Mouse (Mus musculus) T-helper 1 cell (primary cell): ENCODE results near the gene Prr3.
"Not testable (repeated sequence)": the region's sequence is repeated elsewhere in the genome, so short reads cannot be mapped to it uniquely, and the experiment has no call there.

ENCODE experiments used
- in situ Hi-C: fragments of 300-600 bp; cut with MboI, MseI; formaldehyde crosslinking; loops from one replicate; pipeline ENCODE4 v1.15.1; 2025; ENCODE audit warnings: high pct_unique_total_duplicates

Prr3 gene

DNA sequence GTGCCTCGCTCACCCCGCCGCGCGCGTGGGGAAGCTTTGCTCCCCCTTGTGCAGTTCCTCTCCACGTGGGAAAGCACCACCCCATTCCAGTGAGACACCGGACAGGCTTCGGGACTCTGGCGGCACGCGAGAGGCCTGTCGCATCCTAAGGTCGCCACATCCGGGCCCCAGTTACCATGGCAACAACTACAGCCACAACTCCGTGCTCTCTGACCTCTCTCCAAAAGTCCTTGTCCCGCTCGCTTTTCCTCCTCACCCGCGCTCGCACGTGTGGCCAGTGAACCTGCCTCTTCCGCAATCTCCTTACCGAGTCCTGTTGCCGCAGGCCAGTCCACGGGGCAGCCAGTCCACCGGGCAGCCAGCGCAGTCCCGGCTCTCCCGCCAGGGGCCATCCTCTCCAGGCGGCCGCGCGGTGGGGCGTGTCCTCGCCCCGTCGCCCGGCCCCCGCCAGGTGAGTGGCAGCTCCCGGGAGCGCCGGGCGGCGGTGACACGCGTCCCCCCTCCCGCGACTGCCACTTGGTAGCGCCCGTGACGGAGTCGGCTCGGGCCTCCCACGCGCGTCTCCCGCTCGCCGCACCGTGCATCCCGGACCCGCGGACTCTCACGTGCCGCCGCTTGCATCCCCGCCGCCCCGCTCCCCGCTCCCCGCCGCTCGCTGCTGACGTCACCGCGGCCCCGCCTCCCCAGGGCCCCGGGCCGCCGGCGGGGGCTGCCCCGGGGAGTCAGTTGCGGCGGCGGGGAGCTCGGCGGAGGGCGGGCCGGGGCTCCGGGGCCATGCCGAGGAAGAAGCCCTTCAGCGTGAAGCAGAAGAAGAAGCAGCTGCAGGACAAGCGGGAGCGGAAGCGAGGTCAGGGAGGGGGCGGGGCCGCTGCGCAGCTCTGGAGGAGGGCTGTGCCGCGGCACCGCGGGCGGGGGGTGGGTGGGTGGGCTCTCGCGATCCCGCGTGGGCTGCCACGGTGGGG is at the start of gene Prr3, which contains the start of gene Gnl1:
Gene Prr3 (minus strand): TSS at position 836 of the 962 bp plus-strand sequence.
Gene Gnl1 (plus strand): TSS at position 451 of the 962 bp plus-strand sequence.
- in situ Hi-C loops: no loop called here

DNA sequence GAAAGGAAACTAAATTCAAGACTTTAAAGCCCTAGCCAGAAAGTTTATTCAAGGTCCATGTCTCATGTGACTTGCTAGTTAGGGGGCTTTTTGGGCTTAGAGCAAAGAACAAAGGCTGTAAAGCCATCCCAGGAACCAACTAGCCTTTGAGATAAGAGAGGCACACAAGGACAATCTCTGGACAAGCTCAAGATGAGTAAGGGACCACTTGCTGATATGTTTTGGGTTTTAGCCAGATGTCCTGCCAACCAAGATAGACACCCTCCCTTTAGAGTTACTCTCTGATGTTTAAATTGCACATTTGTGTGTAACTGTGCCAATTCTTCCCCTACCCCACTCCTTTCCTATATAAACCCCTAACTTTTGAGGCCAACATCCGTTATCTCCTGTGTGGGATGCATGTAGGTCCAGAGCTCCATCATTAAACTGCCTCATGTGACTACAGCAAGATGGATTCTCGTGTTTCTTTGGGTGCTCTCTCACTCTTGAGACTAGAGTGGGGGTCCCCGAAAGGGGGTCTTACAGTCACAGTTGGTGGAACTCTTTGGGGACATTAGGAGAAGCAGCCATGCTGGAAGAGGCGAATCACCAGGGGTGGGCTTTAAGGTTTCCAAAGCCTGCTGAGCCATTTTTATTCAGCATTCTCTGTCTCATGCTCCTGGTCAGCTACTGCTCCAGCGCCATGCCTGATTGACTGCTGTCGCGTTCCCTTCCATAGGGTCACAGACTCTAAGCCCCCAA is 49.0 kb upstream of the Prr3 start:
- in situ Hi-C loops: no loop called here

DNA sequence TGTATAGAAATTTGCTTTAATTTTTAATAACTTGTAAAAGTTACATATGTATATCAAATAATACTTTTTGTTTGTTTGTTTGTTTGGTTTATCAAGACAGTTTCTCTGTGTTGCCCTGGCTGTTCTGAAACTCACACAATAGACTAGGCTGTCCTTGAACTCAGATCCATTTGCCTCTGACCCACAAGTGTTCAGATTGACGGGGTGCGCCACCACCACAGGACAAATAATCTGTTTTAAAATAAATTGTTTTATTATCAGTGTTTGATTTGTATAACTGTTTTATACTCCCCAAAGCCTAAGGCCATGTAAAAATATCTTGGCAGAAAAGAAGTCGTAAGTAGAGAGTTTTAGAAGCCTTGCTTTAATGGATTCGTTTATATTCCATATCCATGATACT is 47.6 kb upstream of the Prr3 start:
- in situ Hi-C loops: no loop called here

DNA sequence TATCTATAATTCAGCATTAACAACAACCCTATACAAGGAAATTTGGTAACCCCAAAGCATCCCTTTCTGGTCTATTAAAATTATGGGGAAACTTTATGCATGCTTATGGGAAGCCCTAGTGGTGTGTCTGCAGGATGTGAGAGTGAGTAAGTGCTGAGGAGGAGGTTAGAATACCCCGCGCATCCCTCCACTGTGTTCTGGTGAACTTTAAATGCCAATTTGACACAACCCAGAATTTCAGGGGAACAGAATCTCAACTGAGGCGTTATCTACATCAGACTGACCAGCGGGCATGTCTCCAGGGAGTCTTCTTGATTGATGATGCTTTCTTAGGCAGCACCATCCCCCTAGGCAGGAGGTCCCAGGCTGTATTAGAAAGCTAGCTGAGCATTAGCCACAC is 45.9 kb upstream of the Prr3 start:
- in situ Hi-C loops: no loop called here

DNA sequence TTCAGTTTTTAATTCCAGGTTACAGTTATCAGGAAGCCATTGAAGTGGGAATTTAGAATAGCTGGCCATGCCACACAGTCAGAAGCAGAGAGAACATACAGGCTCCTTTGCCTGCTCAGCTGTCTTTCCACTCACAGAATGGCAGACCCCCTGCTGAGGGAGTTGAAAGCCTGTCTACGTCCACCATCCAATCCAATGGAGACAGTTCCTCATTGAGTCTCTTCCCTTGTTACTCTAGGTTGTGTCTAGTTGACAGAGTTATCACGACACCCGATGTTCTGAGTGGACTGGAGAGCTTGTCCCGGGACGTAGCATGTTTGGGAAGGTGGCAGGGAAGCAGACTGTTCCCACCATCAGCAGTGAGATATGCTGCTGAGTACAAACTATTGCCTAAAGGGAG is 45.2 kb upstream of the Prr3 start:
- in situ Hi-C loops: no loop called here

DNA sequence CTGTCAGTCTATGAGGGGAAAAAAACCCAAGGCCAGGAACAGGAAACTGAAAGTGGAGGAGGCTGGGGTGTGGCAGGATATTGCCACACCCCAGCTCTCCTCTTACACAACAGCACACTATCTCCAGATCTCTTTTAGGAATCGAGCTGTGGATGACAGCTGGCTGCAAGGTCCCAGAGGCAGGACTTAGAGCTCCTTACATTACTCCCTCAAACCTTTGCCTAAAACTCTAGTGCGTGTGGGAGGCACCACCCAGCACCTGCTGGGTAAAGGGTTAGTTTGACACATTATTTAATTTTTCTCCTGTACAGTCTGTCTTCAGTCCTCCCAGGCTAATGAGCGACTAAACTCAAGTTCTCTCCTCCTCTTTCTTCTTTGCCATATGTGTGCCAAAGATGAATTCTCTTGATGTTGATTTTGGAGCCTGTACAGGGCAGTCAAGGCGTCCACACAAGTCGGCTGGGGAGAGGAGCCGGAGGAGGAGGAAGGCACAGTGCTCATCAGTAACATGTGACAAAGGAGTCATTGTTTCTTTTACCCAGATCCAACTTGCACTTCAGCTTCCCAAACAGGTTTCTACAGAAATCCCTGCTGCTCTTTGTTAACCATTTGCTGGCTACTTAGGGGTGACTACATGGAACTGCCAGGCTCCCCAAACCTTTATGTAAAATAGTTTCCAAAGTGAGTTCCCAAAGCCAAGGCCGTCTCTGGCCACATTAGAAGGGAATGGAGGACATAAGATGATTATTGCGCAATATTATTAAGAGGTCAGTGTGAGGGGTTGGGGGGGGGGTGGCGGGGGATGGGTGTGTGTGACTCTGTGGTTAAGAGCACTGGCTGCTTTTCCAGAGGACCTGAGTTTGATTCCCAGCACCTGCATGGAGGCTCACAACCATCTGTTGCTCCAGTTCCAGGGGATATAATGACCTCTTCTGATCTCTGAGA is 43.9 kb upstream of the Prr3 start:
- in situ Hi-C loops: no loop called here

DNA sequence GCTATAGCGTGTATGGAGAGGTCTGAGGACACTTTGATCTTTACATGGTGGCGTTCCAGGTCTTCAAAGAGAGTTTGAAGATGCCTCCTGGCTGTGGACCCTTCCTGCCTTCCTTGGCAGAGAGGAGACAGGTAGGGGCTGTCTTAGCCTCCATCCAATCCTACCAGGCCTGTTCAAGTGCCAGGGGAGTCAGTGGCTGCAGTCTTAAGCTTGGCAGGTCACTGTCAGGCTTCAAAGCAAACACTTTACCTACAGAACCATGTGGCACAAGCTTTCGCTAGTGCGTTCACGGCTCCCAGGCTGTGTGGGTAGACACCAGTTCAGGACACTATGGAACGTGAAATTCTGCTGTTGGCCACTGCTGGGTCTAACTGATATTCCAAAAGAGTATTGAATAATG is 42.9 kb upstream of the Prr3 start:
- in situ Hi-C loops: no loop called here

DNA sequence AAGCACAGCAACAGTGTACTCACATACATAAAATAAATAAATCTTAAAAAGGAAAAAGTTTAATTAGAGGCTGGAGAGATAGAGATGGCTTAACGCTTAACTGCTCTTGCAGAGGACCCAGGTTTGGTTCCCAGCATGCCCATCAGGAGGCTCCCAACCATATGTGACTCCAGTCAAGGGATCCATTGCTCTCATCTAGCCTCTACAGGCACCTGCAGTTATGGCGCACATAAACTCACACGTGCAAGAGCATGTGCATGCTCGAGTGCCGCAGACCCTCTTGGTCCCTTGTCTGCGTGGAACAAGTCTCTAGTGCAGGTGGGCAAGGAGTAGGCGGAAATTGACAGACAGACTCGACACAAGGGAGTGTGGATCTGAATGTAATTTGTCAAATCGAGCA is 42.1 kb upstream of the Prr3 start:
- in situ Hi-C loops: no loop called here

DNA sequence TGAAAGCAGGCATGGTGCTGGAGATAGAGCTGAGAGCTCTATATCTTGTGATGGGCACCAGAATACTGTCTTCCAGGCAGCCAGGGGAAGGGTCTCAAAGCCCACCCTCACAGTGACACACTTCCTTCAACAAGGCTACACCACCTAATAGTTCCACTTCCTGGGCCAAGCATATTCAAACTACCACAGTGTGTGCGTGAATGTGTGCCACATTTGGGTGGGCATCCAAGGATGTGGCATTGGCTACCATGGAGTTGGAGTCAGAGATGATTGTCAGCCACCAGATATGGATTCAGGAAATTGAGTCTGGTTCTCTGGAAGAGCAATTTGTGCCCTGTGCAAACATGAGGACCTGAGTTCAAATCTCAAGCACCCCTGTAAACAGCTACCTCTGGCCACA is 41.3 kb upstream of the Prr3 start:
- in situ Hi-C loops: no loop called here

DNA sequence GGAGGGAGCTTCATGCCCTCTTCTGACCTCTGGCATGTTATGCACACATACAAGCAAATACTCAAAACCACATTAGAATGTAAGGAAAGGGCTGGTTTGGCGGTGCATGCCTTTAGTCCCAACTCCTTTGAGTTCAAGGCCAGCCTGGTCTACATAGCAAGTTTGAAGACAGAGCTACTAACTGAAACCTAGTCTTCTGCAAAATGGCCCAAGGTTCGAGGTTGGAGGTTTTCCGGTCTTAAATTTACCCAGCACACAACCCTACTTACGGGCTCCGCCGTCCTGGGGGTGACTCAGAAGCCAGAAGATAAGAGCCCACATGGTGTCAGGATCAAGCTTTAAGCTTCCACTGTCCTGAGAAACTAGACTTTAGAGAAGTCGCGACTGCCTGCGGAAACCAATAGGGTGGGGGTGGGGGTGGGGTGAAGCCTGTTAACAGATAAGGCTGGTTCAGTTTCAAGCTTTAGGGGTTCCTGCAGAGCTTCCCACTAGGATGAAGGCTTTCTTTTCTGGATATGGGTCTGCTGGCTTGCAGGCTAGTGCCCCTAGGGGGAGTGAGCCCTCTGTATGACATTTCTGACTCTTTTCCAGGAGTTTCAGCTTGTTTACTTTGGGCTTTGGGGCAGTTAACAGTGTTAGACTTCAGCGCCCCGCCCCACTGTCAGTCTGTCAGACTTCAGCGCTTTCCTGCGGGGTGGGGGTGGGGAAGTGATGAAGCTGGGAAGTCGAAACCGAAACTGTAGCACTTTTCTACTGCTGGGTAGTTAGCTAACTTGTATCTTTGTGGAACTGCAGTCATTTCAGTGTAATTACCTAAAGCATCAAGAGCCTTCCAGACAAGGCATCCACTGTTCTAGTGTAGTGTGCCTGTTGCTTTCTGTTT is 40.4 kb upstream of the Prr3 start, which contains the start of gene H2-T24:
Gene H2-T24 (minus strand): TSS at position 370 of the 883 bp plus-strand sequence.
- in situ Hi-C loops: no loop called here

DNA sequence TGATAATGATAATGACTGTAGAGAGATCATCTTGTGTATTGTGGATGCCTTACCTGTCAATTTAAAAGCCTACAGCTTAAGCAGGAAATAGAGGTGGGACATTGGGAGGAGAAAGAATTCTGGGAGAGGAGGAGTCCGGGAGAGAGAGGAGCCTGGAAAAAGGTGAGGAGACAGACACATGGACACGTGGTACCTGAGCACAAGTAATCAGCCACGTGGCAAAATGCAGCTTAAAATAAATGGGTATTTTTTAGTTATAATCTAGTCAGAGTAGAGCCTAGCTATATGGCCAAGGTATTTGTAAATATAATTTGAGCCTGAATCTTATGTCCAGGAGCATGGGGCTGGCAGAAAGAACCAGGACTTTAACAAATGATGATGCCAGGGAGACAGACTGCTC is 39.5 kb upstream of the Prr3 start:
- in situ Hi-C loops: no loop called here

DNA sequence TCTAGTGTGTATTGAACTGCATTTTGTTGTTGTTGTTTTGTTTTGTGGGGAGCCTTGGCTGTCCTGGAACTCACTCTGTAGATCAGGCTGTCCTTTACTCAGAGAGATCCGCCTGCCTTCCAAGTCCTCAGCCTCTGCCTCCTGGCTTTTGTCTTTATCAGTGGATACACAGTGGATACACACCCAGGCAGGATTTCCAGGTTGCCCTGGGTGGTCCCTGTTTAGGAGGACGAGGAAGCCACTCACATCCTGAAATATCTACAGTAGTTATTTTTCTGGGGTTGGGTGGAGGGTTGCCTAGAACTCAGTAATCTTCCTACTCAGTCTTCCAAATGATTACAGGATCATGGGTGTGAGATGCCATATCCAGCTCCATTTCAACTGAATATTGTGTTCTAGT is 38.9 kb upstream of the Prr3 start:
- in situ Hi-C loops: no loop called here

DNA sequence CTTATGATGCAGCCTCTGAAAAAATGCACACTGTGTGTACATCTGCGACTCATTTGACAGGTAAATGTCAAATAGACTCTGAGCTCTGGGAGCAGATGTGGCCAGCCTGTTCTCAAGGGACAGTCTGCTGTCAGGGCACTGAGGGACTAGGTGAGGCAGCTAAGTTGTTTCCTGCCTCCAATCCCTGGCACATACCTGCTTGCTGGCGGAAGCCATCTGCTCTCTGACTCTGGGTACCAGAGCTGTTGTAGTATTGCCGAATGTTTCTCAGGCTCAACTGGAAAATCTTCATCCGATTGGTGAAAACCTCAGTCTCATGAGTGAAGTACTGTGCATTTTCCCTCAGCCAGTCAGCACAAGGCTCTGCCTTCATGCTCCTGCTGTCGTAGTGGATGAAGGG is 37.0 kb upstream of the Prr3 start:
- in situ Hi-C loops: no loop called here

DNA sequence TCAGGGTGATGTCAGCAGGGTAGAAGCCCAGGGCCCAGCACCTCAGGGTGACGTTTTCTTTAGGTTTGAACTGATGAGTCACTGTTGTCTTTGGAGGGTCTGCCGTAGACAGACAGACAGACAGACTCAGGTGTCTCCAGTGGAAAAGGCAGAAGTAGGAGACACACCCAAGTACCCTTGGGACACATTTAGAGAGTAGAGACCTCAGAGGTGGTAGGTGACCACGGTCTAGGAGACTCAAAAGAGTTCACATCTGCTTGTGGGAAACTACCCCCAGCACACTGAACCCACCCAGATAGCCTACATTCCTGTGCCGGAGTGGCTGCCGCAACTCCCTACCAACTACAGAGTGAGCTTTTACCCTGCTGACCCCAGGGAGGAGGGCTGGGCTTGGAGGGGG is 34.9 kb upstream of the Prr3 start:
- in situ Hi-C loops: no loop called here

DNA sequence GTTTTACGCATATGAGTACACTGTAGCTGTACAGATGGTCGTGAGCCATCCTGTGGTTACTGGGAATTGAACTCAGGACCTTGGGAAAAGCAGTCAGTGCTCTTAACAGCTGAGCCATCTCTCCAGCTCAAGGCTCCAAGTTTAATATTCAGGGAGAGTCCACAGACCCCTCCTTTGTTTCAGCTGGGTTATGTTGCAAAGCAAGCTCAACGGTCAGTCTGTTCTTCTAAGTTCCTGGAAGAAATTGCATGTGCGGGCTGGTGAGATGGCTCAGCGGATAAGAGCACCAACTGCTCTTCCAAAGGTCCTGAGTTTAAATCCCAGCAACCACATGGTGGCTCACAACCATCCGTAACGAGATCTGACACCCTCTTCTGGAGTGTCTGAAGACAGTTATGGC is 24.4 kb upstream of the Prr3 start:
- in situ Hi-C loops: not testable (repeated sequence)

DNA sequence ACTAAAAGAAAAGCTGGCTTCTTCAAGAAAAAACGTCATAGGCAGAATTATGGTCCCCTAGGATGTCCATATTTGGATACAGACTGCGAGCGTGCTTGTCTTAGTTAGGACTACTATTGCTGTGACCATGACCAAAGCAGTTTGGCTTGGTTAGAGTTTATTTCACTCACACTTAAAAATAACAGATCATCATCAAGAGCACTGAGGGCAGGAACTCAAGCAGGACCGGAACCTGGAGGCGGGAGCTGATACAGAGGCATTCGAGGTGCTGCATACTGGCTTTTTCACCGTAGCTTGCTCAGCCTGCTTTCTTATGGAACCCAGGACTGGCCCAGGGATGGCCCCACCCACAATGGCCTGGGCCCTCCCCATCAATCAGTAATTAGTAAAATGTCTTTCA is 23.3 kb upstream of the Prr3 start:
- in situ Hi-C loops: no loop called here

DNA sequence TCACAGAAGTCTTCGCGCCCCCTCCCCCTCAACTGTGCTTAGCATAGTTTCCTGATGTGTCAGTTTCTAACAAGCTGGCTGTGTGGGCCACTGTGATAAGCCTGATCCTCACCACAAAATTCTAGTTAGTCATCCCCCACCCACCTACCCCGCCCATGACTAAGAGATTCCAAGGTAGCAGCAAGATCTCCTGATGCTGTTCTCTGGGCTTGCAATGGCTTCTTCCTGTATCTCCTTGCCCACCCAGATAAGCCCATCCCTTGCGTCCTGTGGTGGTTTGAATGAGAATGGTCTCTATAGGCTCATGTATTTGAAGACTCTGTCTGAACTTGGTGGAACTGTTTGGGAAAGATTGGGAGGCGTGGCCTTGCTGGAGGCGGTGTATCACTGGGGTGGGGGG is 21.9 kb upstream of the Prr3 start:
- in situ Hi-C loops: no loop called here

DNA sequence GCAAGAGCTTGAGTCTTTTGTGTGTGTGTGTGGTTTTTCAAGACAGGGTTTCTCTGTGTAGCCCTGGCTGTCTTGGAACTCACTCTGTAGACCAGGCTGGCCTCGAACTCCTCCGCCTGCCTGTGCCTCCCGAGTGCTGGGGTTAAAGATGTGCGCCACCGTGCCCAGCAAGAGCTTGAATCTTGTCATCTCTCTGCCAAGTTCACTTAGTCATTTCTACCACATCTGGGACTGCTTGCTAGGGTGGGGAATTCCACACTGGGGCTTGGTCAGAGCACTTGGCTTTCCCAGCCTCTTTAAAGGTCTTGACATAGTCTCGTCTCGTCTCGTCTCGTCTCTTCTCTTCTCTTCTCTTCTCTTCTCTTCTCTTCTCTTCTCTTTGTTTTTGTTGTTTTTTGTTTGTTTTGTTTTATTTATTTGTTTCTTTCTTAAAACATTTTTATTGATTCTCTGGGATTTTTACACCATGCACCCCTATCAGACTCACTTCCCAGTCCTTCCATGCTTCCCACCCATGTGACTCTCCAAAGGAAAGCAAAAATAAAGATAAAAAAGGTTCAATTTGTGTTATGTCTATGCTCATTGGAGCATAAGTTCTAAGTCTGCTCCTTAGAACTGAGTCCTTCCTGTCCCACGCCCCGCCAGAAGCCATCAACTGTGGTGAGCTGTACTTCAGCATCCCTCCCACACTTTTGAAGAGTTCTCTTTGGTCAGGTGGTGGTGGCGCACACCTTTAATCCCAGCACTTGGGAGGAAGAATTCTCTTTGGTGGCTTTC is 21.3 kb upstream of the Prr3 start:
- in situ Hi-C loops: no loop called here

DNA sequence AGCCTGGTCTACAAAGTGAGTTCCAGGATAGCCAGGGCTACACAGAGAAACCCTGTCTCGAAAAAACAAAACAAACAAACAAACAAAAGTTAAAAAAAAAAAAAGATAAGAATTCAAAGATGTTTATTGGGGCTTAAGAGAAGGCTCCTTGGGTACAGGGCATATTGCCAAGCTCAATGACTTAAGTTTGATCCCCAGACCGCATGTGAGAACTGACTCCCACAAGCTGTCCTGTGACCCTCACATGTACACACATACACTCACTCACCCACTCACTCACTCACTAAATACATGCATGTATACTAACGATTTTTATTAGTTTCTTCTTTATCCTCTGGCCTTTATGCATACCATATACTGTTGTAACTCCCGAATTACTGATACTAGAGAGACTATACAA is 20.3 kb upstream of the Prr3 start:
- in situ Hi-C loops: no loop called here

DNA sequence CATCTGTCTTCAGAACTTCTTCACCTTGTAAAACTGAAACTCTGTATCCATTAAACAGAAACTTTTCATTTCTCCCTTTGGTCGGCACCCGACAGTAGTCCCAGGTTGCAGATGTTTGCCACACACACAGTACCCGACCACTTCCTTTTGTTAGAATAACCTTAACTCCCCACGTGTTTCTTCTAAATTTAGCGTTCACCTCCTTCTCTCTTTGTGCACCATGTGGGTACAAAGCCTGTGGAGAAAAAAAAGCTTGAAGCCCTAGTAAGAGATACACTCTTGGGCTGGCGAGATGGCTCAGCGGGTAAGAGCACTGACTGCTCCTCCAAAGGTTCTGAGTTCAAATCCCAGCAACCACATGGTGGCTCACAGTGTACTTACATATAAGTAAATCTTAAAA is 19.3 kb upstream of the Prr3 start:
- in situ Hi-C loops: loop anchor here (5.0 kb wide), 2 partner anchors 33 to 113 kb away; partner anchors contain the start of gene H2-T23
